Mouse (Mus musculus) midbrain, embryonic 11.5 days (tissue): ENCODE results near the gene Ccdc80. TPM values are rescaled to one million over a fixed set of nuclear protein-coding genes. Genes with fewer than 3 reads are reported as not detected.

ENCODE experiments used
- ATAC-seq: fragments of 200-750 bp; cut with Nextera tagmentation; 2 replicates; pipeline ENCODE4 v1.8.0; 2017; ENCODE audit warnings: moderate TSS enrichment, moderate library complexity; ENCODE audit not compliant: low FRiP score
- DNase-seq: peaks from one replicate; pipeline ENCODE4 v3.0.0; 2015; ENCODE audit warnings: low spot score; ENCODE audit errors: missing footprints
- H3K27ac ChIP-seq: fragments of 300-500 bp; sonication (generic); 2 replicates; pipeline ENCODE4 v1.5.1; 2014; ENCODE audit warnings: low read depth, low read length
- H3K27me3 ChIP-seq: fragments of 300-500 bp; sonication (generic); 2 replicates; pipeline ENCODE4 v1.6.1; 2014; ENCODE audit warnings: mild to moderate bottlenecking, low read length, moderate library complexity, mixed read lengths; ENCODE audit not compliant: control insufficient read depth, insufficient read depth
- H3K36me3 ChIP-seq: fragments of 300-500 bp; sonication (generic); 2 replicates; pipeline ENCODE4 v1.6.1; 2014; ENCODE audit warnings: mild to moderate bottlenecking, low read length, moderate library complexity, mixed read lengths; ENCODE audit not compliant: control insufficient read depth, insufficient read depth
- H3K4me1 ChIP-seq: fragments of 300-500 bp; sonication (generic); 2 replicates; pipeline ENCODE4 v1.6.1; 2014; ENCODE audit warnings: low read length; ENCODE audit not compliant: control insufficient read depth, insufficient read depth
- H3K4me2 ChIP-seq: fragments of 300-500 bp; sonication (generic); 2 replicates; pipeline ENCODE4 v1.6.1; 2014; ENCODE audit warnings: mild to moderate bottlenecking, moderate library complexity
- H3K4me3 ChIP-seq: fragments of 300-500 bp; sonication (generic); 2 replicates; pipeline ENCODE4 v1.5.1; 2014; ENCODE audit warnings: low read depth, low read length
- H3K9ac ChIP-seq: fragments of 300-500 bp; sonication (generic); 2 replicates; pipeline ENCODE4 v1.6.1; 2014; ENCODE audit warnings: low read length
- H3K9me3 ChIP-seq: fragments of 300-500 bp; sonication (generic); 2 replicates; pipeline ENCODE4 v1.6.1; 2016; ENCODE audit warnings: low read length; ENCODE audit not compliant: control insufficient read depth
- WGBS: fragments of 180-500 bp; shearing (Covaris S2); extraction: QIAGEN DNeasy Blood & Tissue Kit; methylation state at CpG from one replicate; pipeline ENCODE4 v1.1.7; 2014; 5-methylcytosine and 5-hydroxymethylcytosine counted together
- polyA plus RNA-seq: library from polyadenylated mRNA; unstranded; fragments of >200 nt; fragmentation: Nextera tagmentation; extraction: Ambion mirVana; gene quantifications from 2 replicates; pipeline ENCODE4 v1.2.1, GENCODE M21; 2014

The Ccdc80 gene
- polyA plus RNA-seq, 1 experiment from 2014 or later: 27.1 TPM

DNA sequence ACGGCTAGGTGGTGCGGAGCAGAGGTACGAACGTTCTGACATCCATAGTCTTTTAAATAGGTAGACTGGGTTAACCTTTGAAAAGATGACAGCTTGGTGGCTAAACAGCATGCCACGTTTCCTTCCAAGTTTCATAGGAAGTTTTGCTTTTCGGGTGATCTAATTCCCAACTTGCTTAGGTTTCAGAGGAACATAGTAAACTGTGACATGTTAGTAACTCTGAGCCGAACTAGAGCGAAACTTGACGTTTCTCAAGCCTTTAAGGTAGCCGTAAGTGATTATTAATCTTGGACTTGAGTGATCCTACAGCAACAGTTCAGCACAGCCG, 66.2 kb downstream of the Ccdc80 start:
- Histone ChIP-seq H3K4me1 (peaks cover 8% of the 10 kb centered on the region), H3K36me3 (no peaks in the 10 kb centered on the region), H3K27ac (no peak overlapping the region; the same call in 1 of the 2 replicates), H3K4me3 (peak overlapping the region; percentile 59), H3K9ac (peak overlapping the region; percentile 72), H3K27me3 (no peaks in the 10 kb centered on the region), H3K4me2 (peak overlapping the region; percentile 61), H3K9me3 (no peaks in the 10 kb centered on the region)
- DNase-seq (no peak), ATAC-seq (no peak)
- WGBS: 6% methylated on average over 11 of the region's 11 CpGs

Other genes with a start within 250 kb of the Ccdc80 start
- gene Cd200r2, start 226.3 kb upstream of the Ccdc80 start, polyA plus RNA-seq: not detected in 2 replicates
- gene Cd200r3, start 149.7 kb upstream of the Ccdc80 start, polyA plus RNA-seq: not detected in 2 replicates
- gene Slc35a5, start 65.3 kb downstream of the Ccdc80 start, polyA plus RNA-seq: 14.8 and 18.2 TPM in 2 replicates
- 41.1 and 41.6 TPM in 2 replicates for gene Atg3, start 65.4 kb downstream of the Ccdc80 start, polyA plus RNA-seq
- gene Btla, start 130.9 kb downstream of the Ccdc80 start, polyA plus RNA-seq: 0.32 and 0.45 TPM in 2 replicates